Mouse (Mus musculus): Measurements from ENCODE around the gene Ror1.

DNA sequence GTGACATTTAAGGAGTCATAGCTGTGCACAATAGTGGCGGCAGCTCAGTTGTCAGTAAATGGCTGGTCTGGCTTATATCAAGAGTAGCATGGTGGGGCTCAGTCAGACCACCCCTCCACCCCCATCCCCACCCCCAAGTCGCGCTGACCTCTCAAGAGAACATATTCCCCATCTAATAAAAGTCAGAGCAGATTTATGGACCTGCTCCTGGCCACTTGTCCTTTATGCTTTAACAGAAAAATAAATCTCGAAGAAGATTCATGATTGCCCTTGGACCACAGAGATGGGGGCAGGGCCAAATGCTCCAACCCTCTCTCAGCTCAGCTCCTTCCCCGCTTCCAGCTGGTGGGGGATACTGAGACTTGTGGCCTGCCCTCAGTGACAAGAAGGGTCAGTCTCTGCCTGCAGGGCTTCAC is 75.9 kb downstream of the Ror1 start:
- TF ChIP-seq MAFK (IDR thresholded peaks at IDR 0.05; ENCODE audit: insufficient read depth, low read depth, low read length) (no peak), CHD2 (IDR thresholded peaks at IDR 0.05; ENCODE audit: low read depth, low read length) (no peak), ZNF384 (IDR thresholded peaks at IDR 0.05; ENCODE audit: low read depth, low read length) (no peak)
